Mouse (Mus musculus): ENCODE results near the gene Gm10715. TPM values are rescaled to one million over a fixed set of nuclear protein-coding genes. Genes with fewer than 3 reads are reported as not detected.
"Not testable (repeated sequence)": the region's sequence is repeated elsewhere in the genome, so short reads cannot be mapped to it uniquely, and the experiment has no call there.

Gm10715 gene
- 0.48 TPM in 1 of 2 replicates, not detected in the other for polyA plus RNA-seq (2015; fragmentation: Nextera tagmentation; extraction: Ambion mirVana)

DNA sequence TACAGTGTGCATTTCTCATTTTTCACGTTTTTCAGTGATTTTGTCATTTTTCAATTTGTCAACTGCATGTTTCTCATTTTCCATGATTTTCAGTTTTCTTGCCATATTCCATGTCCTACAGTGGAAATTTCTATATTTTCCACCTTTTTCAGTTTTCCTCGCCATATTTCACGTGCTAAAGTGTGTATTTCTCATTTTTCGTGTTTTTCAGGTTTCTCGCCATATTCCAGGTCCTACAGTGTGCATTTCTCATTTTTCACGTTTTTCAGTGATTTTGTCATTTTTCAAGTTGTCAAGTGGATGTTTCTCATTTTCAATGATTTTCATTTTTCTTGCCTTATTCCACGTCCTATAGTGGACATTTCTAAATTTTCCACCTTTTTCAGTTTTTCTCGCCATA is at the start of gene Gm10715:
Gene Gm10715 (plus strand): TSS at position 301 of the 400 bp plus-strand sequence.
- H3K27ac ChIP-seq (replicated peaks); H3K4me3 ChIP-seq (ENCODE audit: low read depth, low read length); H3K4me2 ChIP-seq (replicated peaks; ENCODE audit: low read depth); H3K36me3 ChIP-seq (ENCODE audit: control insufficient read depth, insufficient read depth, low read length); H3K9ac ChIP-seq (ENCODE audit: low read length); H3K27me3 ChIP-seq (ENCODE audit: control insufficient read depth, insufficient read depth, low read length); DNase-seq (ENCODE audit: low spot score); ATAC-seq (ENCODE audit: low FRiP score, low TSS enrichment); H3K4me1 ChIP-seq (replicated peaks; ENCODE audit: control insufficient read depth, insufficient read depth); H3K9me3 ChIP-seq (ENCODE audit: control insufficient read depth, low read length): not testable (repeated sequence)
- 73% methylated on average over 6 of the region's 8 CpGs for WGBS

DNA sequence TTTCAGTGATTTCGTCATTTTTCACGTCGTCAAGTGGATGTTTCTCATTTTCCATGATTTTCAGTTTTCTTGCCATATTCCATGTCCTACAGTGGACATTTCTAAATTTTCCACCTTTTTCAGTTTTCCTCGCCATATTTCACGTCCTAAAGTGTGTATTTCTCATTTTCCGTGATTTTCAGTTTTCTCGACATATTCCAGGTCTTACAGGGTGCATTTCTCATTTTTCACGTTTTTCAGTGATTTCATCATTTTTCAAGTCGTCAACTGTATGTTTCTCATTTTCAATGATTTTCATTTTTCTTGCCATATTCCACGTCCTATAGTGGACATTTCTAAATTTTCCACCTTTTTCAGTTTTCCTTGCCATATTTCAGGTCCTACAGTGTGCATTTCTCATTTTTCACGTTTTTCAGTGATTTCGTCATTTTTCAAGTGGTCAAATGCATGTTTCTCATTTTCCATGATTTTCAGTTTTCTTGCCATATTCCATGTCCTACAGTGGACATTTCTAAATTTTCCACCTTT is 36.2 kb upstream of the Gm10715 start, which contains the start of gene Gm10722:
Gene Gm10722 (plus strand): TSS at position 478 of the 528 bp plus-strand sequence.
- not testable (repeated sequence) for H3K9me3 ChIP-seq (ENCODE audit: control insufficient read depth, low read length); H3K9ac ChIP-seq (ENCODE audit: low read length); ATAC-seq (ENCODE audit: low FRiP score, low TSS enrichment); H3K4me1 ChIP-seq (replicated peaks; ENCODE audit: control insufficient read depth, insufficient read depth); H3K27ac ChIP-seq (replicated peaks); H3K4me2 ChIP-seq (replicated peaks; ENCODE audit: low read depth); H3K36me3 ChIP-seq (ENCODE audit: control insufficient read depth, insufficient read depth, low read length); H3K4me3 ChIP-seq (ENCODE audit: low read depth, low read length); H3K27me3 ChIP-seq (ENCODE audit: control insufficient read depth, insufficient read depth, low read length)
- 68% methylated on average over 12 of the region's 12 CpGs for WGBS
- DNase-seq (ENCODE audit: low spot score): peak; percentile 12

DNA sequence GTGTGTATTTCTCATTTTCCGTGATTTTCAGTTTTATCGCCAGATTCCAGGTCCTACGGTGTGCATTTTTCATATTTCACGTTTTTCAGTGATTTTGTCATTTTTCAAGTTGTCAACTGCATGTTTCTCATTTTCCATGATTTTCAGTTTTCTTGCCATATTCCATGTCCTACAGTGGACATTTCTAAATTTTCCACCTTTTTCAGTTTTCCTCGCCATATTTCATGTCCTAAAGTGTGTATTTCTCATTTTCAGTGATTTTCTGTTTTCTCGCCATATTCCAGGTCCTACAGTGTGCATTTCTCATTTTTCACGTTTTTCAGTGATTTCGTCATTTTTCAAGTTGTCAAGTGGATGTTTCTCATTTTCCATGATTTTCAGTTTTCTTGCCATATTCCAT is 35.7 kb upstream of the Gm10715 start:
- ATAC-seq (ENCODE audit: low FRiP score, low TSS enrichment); H3K36me3 ChIP-seq (ENCODE audit: control insufficient read depth, insufficient read depth, low read length): not testable (repeated sequence)
- 67% methylated on average over 8 of the region's 8 CpGs for WGBS

DNA sequence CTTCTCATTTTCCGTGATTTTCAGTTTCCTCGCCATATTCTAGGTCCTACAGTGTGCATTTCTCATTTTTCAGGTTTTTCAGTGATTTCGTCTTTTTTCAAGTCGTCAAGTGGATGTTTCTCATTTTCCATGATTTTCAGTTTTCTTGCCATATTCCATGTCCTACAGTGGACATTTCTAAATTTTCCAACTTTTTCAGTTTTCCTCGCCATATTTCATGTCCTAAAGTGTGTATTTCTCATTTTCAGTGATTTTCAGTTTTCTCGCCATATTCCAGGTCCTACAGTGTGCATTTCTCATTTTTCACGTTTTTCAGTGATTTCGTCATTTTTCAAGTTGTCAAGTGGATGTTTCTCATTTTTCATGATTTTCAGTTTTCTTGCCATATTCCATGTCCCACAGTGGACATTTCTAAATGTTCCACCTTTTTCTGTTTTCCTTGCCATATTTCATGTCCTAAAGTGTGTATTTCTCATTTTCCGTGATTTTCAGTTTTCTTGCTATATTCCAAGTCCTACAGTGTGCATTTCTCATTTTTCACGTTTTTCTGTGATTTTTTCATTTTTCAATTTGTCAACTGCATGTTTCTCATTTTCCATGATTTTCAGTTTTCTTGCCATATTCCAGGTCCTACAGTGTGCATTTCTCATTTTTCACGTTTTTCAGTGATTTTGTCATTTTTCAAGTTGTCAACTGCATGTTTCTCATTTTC is 34.6 kb upstream of the Gm10715 start:
- TF ChIP-seq CTCF (IDR thresholded peaks at IDR 0.05; ENCODE audit: low read depth): 0 out of 2 replicates have a peak, but pooled peaks have one; percentile 10
- not testable (repeated sequence) for H3K36me3 ChIP-seq (ENCODE audit: control insufficient read depth, insufficient read depth, low read length); H3K27me3 ChIP-seq (ENCODE audit: control insufficient read depth, insufficient read depth, low read length); H3K4me3 ChIP-seq (ENCODE audit: low read depth, low read length); H3K27ac ChIP-seq (replicated peaks); H3K9ac ChIP-seq (ENCODE audit: low read length); H3K4me1 ChIP-seq (replicated peaks; ENCODE audit: control insufficient read depth, insufficient read depth); H3K9me3 ChIP-seq (ENCODE audit: control insufficient read depth, low read length); H3K4me2 ChIP-seq (replicated peaks; ENCODE audit: low read depth)
- DNase-seq (ENCODE audit: low spot score): peak; percentile 13
- WGBS: 56% methylated on average over 8 of the region's 11 CpGs
- peak; percentile 86 for ATAC-seq (ENCODE audit: low FRiP score, low TSS enrichment)

More for the DNA sequence above, 35.7 kb upstream of the Gm10715 start:
- not testable (repeated sequence) for H3K27ac ChIP-seq (replicated peaks); DNase-seq (ENCODE audit: low spot score); H3K27me3 ChIP-seq (ENCODE audit: control insufficient read depth, insufficient read depth, low read length); H3K4me3 ChIP-seq (ENCODE audit: low read depth, low read length); H3K4me2 ChIP-seq (replicated peaks; ENCODE audit: low read depth); H3K9me3 ChIP-seq (ENCODE audit: control insufficient read depth, low read length); H3K4me1 ChIP-seq (replicated peaks; ENCODE audit: control insufficient read depth, insufficient read depth); H3K9ac ChIP-seq (ENCODE audit: low read length)

- ATAC-seq (ENCODE audit: low FRiP score, low TSS enrichment); H3K36me3 ChIP-seq (ENCODE audit: control insufficient read depth, insufficient read depth, low read length); H3K27me3 ChIP-seq (ENCODE audit: control insufficient read depth, insufficient read depth, low read length); DNase-seq (ENCODE audit: low spot score); H3K9me3 ChIP-seq (ENCODE audit: control insufficient read depth, low read length); H3K4me1 ChIP-seq (replicated peaks; ENCODE audit: control insufficient read depth, insufficient read depth); H3K4me3 ChIP-seq (ENCODE audit: low read depth, low read length); H3K27ac ChIP-seq (replicated peaks); H3K9ac ChIP-seq (ENCODE audit: low read length); H3K4me2 ChIP-seq (replicated peaks; ENCODE audit: low read depth): not testable (repeated sequence)
- 72% methylated on average over 6 of the region's 14 CpGs for WGBS
Observed at GRCm38 (mm10) chr9:3002794-3003396, 33.8 kb upstream of the Gm10715 start, which contains the start of gene Gm11168. Gene Gm11168, plus strand, starts transcription at chr9:3003346.

DNA sequence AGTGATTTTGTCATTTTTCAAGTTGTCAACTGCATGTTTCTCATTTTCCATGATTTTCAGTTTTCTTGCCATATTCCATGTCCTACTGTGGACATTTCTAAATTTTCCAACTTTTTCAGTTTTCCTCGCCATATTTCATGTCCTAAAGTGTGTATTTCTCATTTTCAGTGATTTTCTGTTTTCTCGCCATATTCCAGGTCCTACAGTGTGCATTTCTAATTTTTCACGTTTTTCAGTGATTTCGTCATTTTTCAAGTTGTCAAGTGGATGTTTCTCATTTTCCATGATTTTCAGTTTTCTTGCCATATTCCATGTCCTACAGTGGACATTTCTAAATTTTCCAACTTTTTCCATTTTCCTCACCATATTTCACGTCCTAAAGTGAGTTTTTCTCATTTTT is 30.5 kb upstream of the Gm10715 start:
- H3K4me3 ChIP-seq (ENCODE audit: low read depth, low read length); H3K4me1 ChIP-seq (replicated peaks; ENCODE audit: control insufficient read depth, insufficient read depth); H3K27me3 ChIP-seq (ENCODE audit: control insufficient read depth, insufficient read depth, low read length); H3K9me3 ChIP-seq (ENCODE audit: control insufficient read depth, low read length); H3K4me2 ChIP-seq (replicated peaks; ENCODE audit: low read depth); H3K36me3 ChIP-seq (ENCODE audit: control insufficient read depth, insufficient read depth, low read length); H3K27ac ChIP-seq (replicated peaks); DNase-seq (ENCODE audit: low spot score); ATAC-seq (ENCODE audit: low FRiP score, low TSS enrichment); H3K9ac ChIP-seq (ENCODE audit: low read length): not testable (repeated sequence)
- WGBS: 87% methylated on average over 1 of the region's 5 CpGs

DNA sequence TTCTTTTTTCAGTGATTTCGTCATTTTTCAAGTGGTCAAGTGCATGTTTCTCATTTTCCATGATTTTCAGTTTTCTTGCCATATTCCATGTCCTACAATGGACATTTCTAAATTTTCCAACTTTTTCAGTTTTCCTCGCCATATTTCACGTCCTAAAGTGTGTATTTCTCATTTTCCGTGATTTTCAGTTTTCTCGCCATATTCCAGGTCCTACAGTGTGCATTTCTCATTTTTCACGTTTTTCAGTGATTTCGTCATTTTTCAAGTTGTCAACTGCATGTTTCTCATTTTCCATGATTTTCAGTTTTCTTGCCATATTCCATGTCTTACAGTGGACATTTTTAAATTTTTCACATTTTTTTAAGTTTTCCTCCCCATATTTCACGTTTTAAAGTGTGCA is 30.0 kb upstream of the Gm10715 start:
- H3K4me1 ChIP-seq (replicated peaks; ENCODE audit: control insufficient read depth, insufficient read depth); H3K9ac ChIP-seq (ENCODE audit: low read length); DNase-seq (ENCODE audit: low spot score); H3K36me3 ChIP-seq (ENCODE audit: control insufficient read depth, insufficient read depth, low read length); H3K27ac ChIP-seq (replicated peaks); H3K27me3 ChIP-seq (ENCODE audit: control insufficient read depth, insufficient read depth, low read length); H3K4me2 ChIP-seq (replicated peaks; ENCODE audit: low read depth); H3K9me3 ChIP-seq (ENCODE audit: control insufficient read depth, low read length); H3K4me3 ChIP-seq (ENCODE audit: low read depth, low read length): not testable (repeated sequence)
- peak; percentile 69 for ATAC-seq (ENCODE audit: low FRiP score, low TSS enrichment)
- WGBS: 69% methylated on average over 8 of the region's 8 CpGs

GRCm38 (mm10) chr9:3007272-3007671 is 29.4 kb upstream of the Gm10715 start:
- H3K27me3 ChIP-seq (ENCODE audit: control insufficient read depth, insufficient read depth, low read length); H3K9ac ChIP-seq (ENCODE audit: low read length); H3K4me2 ChIP-seq (replicated peaks; ENCODE audit: low read depth); H3K4me3 ChIP-seq (ENCODE audit: low read depth, low read length); H3K9me3 ChIP-seq (ENCODE audit: control insufficient read depth, low read length); H3K4me1 ChIP-seq (replicated peaks; ENCODE audit: control insufficient read depth, insufficient read depth); H3K36me3 ChIP-seq (ENCODE audit: control insufficient read depth, insufficient read depth, low read length); H3K27ac ChIP-seq (replicated peaks); DNase-seq (ENCODE audit: low spot score): not testable (repeated sequence)
- ATAC-seq (ENCODE audit: low FRiP score, low TSS enrichment): 0 out of 2 replicates have a peak, but pooled peaks have one; percentile 21
- 70% methylated on average over 6 of the region's 9 CpGs for WGBS

DNA sequence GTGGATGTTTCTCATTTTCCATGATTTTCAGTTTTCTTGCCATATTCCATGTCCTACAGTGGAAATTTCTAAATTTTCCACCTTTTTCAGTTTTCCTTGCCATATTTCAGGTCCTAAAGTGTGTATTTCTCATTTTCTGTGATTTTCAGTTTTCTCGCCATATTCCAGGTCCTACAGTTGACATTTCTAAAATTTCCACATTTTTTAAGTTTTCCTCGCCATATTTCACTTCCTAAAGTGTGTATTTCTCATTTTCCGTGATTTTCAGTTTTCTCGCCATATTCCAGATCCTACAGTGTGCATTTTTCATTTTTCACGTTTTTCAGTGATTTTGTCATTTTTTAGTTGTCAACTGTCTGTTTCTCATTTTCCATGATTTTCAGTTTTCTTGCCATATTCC is 27.3 kb upstream of the Gm10715 start:
- not testable (repeated sequence) for H3K9me3 ChIP-seq (ENCODE audit: control insufficient read depth, low read length); H3K27ac ChIP-seq (replicated peaks); H3K9ac ChIP-seq (ENCODE audit: low read length); H3K4me3 ChIP-seq (ENCODE audit: low read depth, low read length); H3K36me3 ChIP-seq (ENCODE audit: control insufficient read depth, insufficient read depth, low read length); H3K4me1 ChIP-seq (replicated peaks; ENCODE audit: control insufficient read depth, insufficient read depth); H3K27me3 ChIP-seq (ENCODE audit: control insufficient read depth, insufficient read depth, low read length); DNase-seq (ENCODE audit: low spot score); H3K4me2 ChIP-seq (replicated peaks; ENCODE audit: low read depth)
- WGBS: no CpG with 5 or more reads among the region's 5 CpGs
- ATAC-seq (ENCODE audit: low FRiP score, low TSS enrichment): peak; percentile 51; the same call in 1 of the 2 replicates

Measured in stomach, postnatal 0 days (tissue).